Mouse (Mus musculus): ENCODE data around the gene Polr2g. TPM values are rescaled to one million over a fixed set of nuclear protein-coding genes. Genes with fewer than 3 reads are reported as not detected.

Polr2g gene
- polyA plus RNA-seq, 1 experiment, result 48.4 TPM

DNA sequence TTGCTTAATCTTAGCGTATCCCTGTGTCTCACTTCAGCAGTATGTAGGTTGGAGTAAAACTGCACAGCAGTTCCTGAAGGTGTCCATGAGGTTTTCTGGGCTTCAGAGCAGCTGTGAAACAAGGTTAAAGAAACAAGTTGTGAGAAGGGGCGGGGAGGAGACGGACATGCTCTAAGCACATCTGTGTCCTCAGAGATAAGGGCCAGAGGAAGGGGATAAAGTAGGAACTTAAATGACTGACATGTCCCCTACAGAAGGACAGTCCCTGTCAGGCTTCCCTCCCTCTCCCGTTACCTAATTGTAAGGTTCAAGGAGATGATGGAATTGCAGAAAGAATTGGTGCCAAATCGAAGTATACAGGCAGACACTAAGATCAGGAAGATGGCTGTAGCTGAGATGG is 25.4 kb downstream of the Polr2g start:
- no peaks in the 10 kb centered on the region for H3K36me3 ChIP-seq (ENCODE audit: control insufficient read depth, insufficient read depth, low read length)
- peak overlapping the region; percentile 59; the same call in 1 of the 2 replicates for H3K4me3 ChIP-seq (ENCODE audit: control insufficient read depth, low read depth, low read length)
- H3K27ac ChIP-seq (ENCODE audit: control insufficient read depth, insufficient read depth, low read depth, low read length), result no peak overlapping the region; the same call in 1 of the 2 replicates
- no peak for TF ChIP-seq POLR2A (IDR thresholded peaks at IDR 0.05; ENCODE audit: control insufficient read depth, low read depth, low read length)
- no peak for TF ChIP-seq CTCF (IDR thresholded peaks at IDR 0.05; ENCODE audit: control insufficient read depth, insufficient read depth, insufficient replicate concordance, low read depth, low read length)
- H3K27me3 ChIP-seq (ENCODE audit: control insufficient read depth, insufficient read depth, low read length), result no peaks in the 10 kb centered on the region
- peaks cover 6% of the 10 kb centered on the region for H3K4me1 ChIP-seq (ENCODE audit: control insufficient read depth, insufficient read depth, low read length)

GRCm38 (mm10) chr19:8770567-8771270 is 27.7 kb downstream of the Polr2g start, which contains the start of gene Tmem223:
Gene Tmem223 (plus strand): TSS chr19:8770996.
- Histone ChIP-seq H3K36me3 (ENCODE audit: control insufficient read depth, insufficient read depth, low read length) (peaks cover 2% of the 10 kb centered on the region), H3K27me3 (ENCODE audit: control insufficient read depth, insufficient read depth, low read length) (no peaks in the 10 kb centered on the region), H3K27ac (ENCODE audit: control insufficient read depth, insufficient read depth, low read depth, low read length) (peak within 1 kb of the TSS; percentile 56), H3K4me1 (ENCODE audit: control insufficient read depth, insufficient read depth, low read length) (peaks cover 6% of the 10 kb centered on the region), H3K4me3 (ENCODE audit: control insufficient read depth, low read depth, low read length) (peak within 1 kb of the TSS; percentile 85)
- TF ChIP-seq CTCF (IDR thresholded peaks at IDR 0.05; ENCODE audit: control insufficient read depth, insufficient read depth, insufficient replicate concordance, low read depth, low read length), result no peak
- peak; percentile 76 for TF ChIP-seq POLR2A (IDR thresholded peaks at IDR 0.05; ENCODE audit: control insufficient read depth, low read depth, low read length)

- peaks cover 2% of the 10 kb centered on the region; the same call in 1 of the 2 replicates for H3K4me1 ChIP-seq (ENCODE audit: control insufficient read depth, insufficient read depth, low read length)
- no peaks in the 10 kb centered on the region for H3K27me3 ChIP-seq (ENCODE audit: control insufficient read depth, insufficient read depth, low read length)
- no peak overlapping the region for H3K27ac ChIP-seq (ENCODE audit: control insufficient read depth, insufficient read depth, low read depth, low read length)
- TF ChIP-seq CTCF (IDR thresholded peaks at IDR 0.05; ENCODE audit: control insufficient read depth, insufficient read depth, insufficient replicate concordance, low read depth, low read length), result no peak
- TF ChIP-seq POLR2A (IDR thresholded peaks at IDR 0.05; ENCODE audit: control insufficient read depth, low read depth, low read length), result no peak
- peaks cover 10% of the 10 kb centered on the region for H3K36me3 ChIP-seq (ENCODE audit: control insufficient read depth, insufficient read depth, low read length)
- H3K4me3 ChIP-seq (ENCODE audit: control insufficient read depth, low read depth, low read length), result no peak overlapping the region
Observed at GRCm38 (mm10) chr19:8765562-8765961, 32.8 kb downstream of the Polr2g start.

DNA sequence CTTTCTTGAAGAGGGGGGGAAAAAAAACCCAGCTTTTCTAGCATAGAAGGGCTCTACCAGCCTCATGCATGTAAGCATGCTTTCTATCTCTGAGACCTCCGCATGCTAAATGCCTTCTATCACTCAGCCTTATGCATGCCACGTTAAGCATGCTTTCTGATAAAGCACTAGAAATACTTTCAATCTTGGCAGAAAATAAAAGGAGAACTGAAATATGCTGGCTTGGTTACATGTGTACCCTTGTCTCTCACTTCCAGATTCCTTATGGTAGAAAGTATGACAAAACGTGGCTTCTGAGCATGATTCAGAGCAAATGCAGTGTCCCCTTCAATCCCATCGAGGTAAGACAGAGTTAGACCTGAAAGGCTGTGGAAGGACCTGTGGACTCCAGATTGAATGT is 35.1 kb downstream of the Polr2g start:
- H3K4me3 ChIP-seq (ENCODE audit: control insufficient read depth, low read depth, low read length), result no peak overlapping the region
- H3K27me3 ChIP-seq (ENCODE audit: control insufficient read depth, insufficient read depth, low read length), result no peaks in the 10 kb centered on the region
- H3K27ac ChIP-seq (ENCODE audit: control insufficient read depth, insufficient read depth, low read depth, low read length), result no peak overlapping the region
- TF ChIP-seq POLR2A (IDR thresholded peaks at IDR 0.05; ENCODE audit: control insufficient read depth, low read depth, low read length), result no peak
- H3K36me3 ChIP-seq (ENCODE audit: control insufficient read depth, insufficient read depth, low read length), result peaks cover 10% of the 10 kb centered on the region
- peaks cover 2% of the 10 kb centered on the region; the same call in 1 of the 2 replicates for H3K4me1 ChIP-seq (ENCODE audit: control insufficient read depth, insufficient read depth, low read length)

DNA sequence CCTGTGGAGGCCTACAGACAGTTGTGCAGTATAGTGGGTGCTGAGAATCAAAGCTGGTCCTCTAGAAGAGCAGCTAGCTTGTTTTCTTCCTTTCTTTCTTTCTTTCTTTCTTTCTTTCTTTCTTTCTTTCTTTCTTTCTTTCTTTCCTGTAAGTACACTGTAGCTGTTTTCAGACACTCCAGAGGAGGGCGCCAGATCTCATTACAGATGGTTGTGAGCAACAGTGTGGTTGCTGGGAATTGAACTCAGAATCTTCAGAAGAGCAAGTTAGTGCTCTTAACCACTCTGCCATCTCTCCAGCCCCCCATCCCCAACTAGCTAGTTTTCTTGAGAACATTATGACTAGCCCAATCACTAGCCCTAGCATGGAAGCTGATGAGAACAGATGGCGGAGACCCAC is 37.6 kb downstream of the Polr2g start:
- H3K4me3 ChIP-seq (ENCODE audit: control insufficient read depth, low read depth, low read length), result no peak overlapping the region; the same call in 1 of the 2 replicates
- H3K36me3 ChIP-seq (ENCODE audit: control insufficient read depth, insufficient read depth, low read length), result peaks cover 8% of the 10 kb centered on the region

DNA sequence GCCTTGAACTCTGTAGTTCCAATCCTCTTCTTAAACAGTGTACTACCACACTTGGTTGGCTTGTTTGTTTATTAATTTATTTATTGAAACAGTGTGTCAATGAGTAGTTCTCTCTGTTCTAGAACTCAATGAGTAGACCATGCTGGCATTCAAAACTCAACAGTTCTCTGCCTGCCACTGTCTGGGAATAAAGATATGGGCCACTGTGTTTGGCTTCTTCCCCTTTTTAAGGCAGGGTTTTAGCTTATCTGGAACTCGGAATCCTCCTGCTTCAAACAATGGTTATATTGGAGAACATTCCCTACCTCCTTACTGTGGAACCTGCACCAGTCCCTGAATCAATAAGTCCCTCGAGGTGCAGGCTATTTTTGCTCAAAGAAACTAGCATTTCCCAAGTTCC is 39.5 kb downstream of the Polr2g start:
- H3K4me3 ChIP-seq (ENCODE audit: control insufficient read depth, low read depth, low read length), result peak overlapping the region; percentile 74
- no peaks in the 10 kb centered on the region; the same call in 1 of the 2 replicates for H3K4me1 ChIP-seq (ENCODE audit: control insufficient read depth, insufficient read depth, low read length)
- H3K27ac ChIP-seq (ENCODE audit: control insufficient read depth, insufficient read depth, low read depth, low read length), result no peak overlapping the region
- H3K36me3 ChIP-seq (ENCODE audit: control insufficient read depth, insufficient read depth, low read length), result peaks cover 1% of the 10 kb centered on the region; the same call in 1 of the 2 replicates
- no peak for TF ChIP-seq POLR2A (IDR thresholded peaks at IDR 0.05; ENCODE audit: control insufficient read depth, low read depth, low read length)
- no peak for TF ChIP-seq CTCF (IDR thresholded peaks at IDR 0.05; ENCODE audit: control insufficient read depth, insufficient read depth, insufficient replicate concordance, low read depth, low read length)
- no peaks in the 10 kb centered on the region for H3K27me3 ChIP-seq (ENCODE audit: control insufficient read depth, insufficient read depth, low read length)

More for the DNA sequence above, 37.6 kb downstream of the Polr2g start:
- H3K27ac ChIP-seq (ENCODE audit: control insufficient read depth, insufficient read depth, low read depth, low read length), result no peak overlapping the region
- no peaks in the 10 kb centered on the region for H3K27me3 ChIP-seq (ENCODE audit: control insufficient read depth, insufficient read depth, low read length)
- no peak for TF ChIP-seq POLR2A (IDR thresholded peaks at IDR 0.05; ENCODE audit: control insufficient read depth, low read depth, low read length)
- TF ChIP-seq CTCF (IDR thresholded peaks at IDR 0.05; ENCODE audit: control insufficient read depth, insufficient read depth, insufficient replicate concordance, low read depth, low read length), result no peak
- H3K4me1 ChIP-seq (ENCODE audit: control insufficient read depth, insufficient read depth, low read length), result peaks cover 2% of the 10 kb centered on the region; the same call in 1 of the 2 replicates

- Histone ChIP-seq H3K27me3 (ENCODE audit: control insufficient read depth, insufficient read depth, low read length) (no peaks in the 10 kb centered on the region), H3K4me3 (ENCODE audit: control insufficient read depth, low read depth, low read length) (peak overlapping the region; percentile 94), H3K4me1 (ENCODE audit: control insufficient read depth, insufficient read depth, low read length) (no peaks in the 10 kb centered on the region; the same call in 1 of the 2 replicates), H3K36me3 (ENCODE audit: control insufficient read depth, insufficient read depth, low read length) (no peaks in the 10 kb centered on the region; the same call in 1 of the 2 replicates), H3K27ac (ENCODE audit: control insufficient read depth, insufficient read depth, low read depth, low read length) (peak overlapping the region; percentile 96)
- no peak for TF ChIP-seq POLR2A (IDR thresholded peaks at IDR 0.05; ENCODE audit: control insufficient read depth, low read depth, low read length)
- no peak for TF ChIP-seq CTCF (IDR thresholded peaks at IDR 0.05; ENCODE audit: control insufficient read depth, insufficient read depth, insufficient replicate concordance, low read depth, low read length)
Observed at GRCm38 (mm10) chr19:8757471-8757998, 40.8 kb downstream of the Polr2g start.

Data from testis, adult 2 months (tissue).